Mouse (Mus musculus): ENCODE measurements around the gene Gm49380.

Gm49380 gene

GRCm38 (mm10) chr9:44088877-44089608 is 24.3 kb downstream of the Gm49380 start:
- no peak for DNase-seq (ENCODE audit: low spot score)

- no peak for DNase-seq (ENCODE audit: low spot score)
These were observed 25.4 kb downstream of the Gm49380 start for GRCm38 (mm10) chr9:44087761-44088455.

- DNase-seq (ENCODE audit: low spot score): no peak
These were observed 26.3 kb downstream of the Gm49380 start for GRCm38 (mm10) chr9:44086960-44087359.

- no peak for DNase-seq (ENCODE audit: low spot score)
These were observed 27.3 kb downstream of the Gm49380 start for GRCm38 (mm10) chr9:44085741-44086665.

- no peak for DNase-seq (ENCODE audit: low spot score)
These were observed 28.0 kb downstream of the Gm49380 start for GRCm38 (mm10) chr9:44085276-44085675.

GRCm38 (mm10) chr9:44084659-44085229 is 28.6 kb downstream of the Gm49380 start:
- DNase-seq (ENCODE audit: low spot score): peak; percentile 88

GRCm38 (mm10) chr9:44084236-44084635 is 29.1 kb downstream of the Gm49380 start:
- DNase-seq (ENCODE audit: low spot score): no peak

- DNase-seq (ENCODE audit: low spot score): no peak
These were observed 29.7 kb downstream of the Gm49380 start for GRCm38 (mm10) chr9:44083392-44084121.

- no peak for DNase-seq (ENCODE audit: low spot score)
These were observed 31.0 kb downstream of the Gm49380 start for GRCm38 (mm10) chr9:44082266-44082665.

GRCm38 (mm10) chr9:44081581-44081980 is 31.7 kb downstream of the Gm49380 start:
- no peak for DNase-seq (ENCODE audit: low spot score)

GRCm38 (mm10) chr9:44080953-44081352 is 32.3 kb downstream of the Gm49380 start:
- DNase-seq (ENCODE audit: low spot score): no peak

GRCm38 (mm10) chr9:44079997-44080780 is 33.1 kb downstream of the Gm49380 start:
- DNase-seq (ENCODE audit: low spot score): peak; percentile 4

GRCm38 (mm10) chr9:44078955-44079756 is 34.1 kb downstream of the Gm49380 start:
- DNase-seq (ENCODE audit: low spot score): no peak

GRCm38 (mm10) chr9:44078136-44078797 is 35.0 kb downstream of the Gm49380 start:
- no peak for DNase-seq (ENCODE audit: low spot score)

GRCm38 (mm10) chr9:44077266-44077910 is 35.9 kb downstream of the Gm49380 start:
- no peak for DNase-seq (ENCODE audit: low spot score)

GRCm38 (mm10) chr9:44076764-44077120 is 36.6 kb downstream of the Gm49380 start:
- DNase-seq (ENCODE audit: low spot score): peak; percentile 55

GRCm38 (mm10) chr9:44075996-44076763 is 37.1 kb downstream of the Gm49380 start:
- DNase-seq (ENCODE audit: low spot score): no peak

All from left cerebral cortex, adult 11 months (tissue).